Mouse (Mus musculus): Measurements from ENCODE around the gene Kctd17.

The Kctd17 gene

GRCm38 (mm10) chr15:78481448-78482000 lies 53.2 kb downstream of the Kctd17 start:
- DNase-seq (ENCODE audit: low spot score) = no peak

- no peak for DNase-seq (ENCODE audit: low spot score)
Observed at GRCm38 (mm10) chr15:78482518-78482917, 54.2 kb downstream of the Kctd17 start.

GRCm38 (mm10) chr15:78483311-78483710 lies 54.9 kb downstream of the Kctd17 start:
- DNase-seq (ENCODE audit: low spot score) = no peak

- DNase-seq (ENCODE audit: low spot score) = no peak
Observed at GRCm38 (mm10) chr15:78486564-78486963, 58.2 kb downstream of the Kctd17 start.

GRCm38 (mm10) chr15:78487066-78487465 lies 58.7 kb downstream of the Kctd17 start:
- DNase-seq (ENCODE audit: low spot score) = no peak
